Mouse (Mus musculus): ENCODE data around the gene H2al1k. TPM values are rescaled to one million over a fixed set of nuclear protein-coding genes. Genes with fewer than 3 reads are reported as not detected.
"Not testable (repeated sequence)": the region's sequence is repeated elsewhere in the genome, so short reads cannot be mapped to it uniquely, and the experiment has no call there.

The H2al1k gene
- total RNA-seq (2017) = not detected in 3 replicates

DNA sequence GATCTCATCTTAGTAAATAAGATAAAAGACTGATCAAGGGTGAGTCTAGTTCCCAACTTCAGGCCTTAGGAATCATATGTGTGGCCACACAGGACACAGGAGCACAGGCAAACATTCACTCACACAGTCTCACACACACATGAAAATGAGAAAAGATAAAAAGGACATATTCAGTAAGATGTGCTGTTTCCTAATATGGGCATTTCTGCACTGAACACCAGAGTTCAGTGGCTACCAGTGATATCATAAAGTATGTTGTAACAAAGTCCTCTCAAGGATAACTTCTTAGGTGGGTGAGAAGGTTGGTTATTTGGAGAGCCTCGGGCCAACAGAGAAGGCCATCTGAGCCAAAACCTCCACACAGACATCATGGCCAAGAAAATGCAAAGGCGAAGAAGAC is at the start of gene H2al1k:
Gene H2al1k, plus strand, starts transcription at position 301 of the 400 bp plus-strand sequence.
- not testable (repeated sequence) for ATAC-seq (replicated peaks; ENCODE audit: insufficient number of reproducible peaks, low FRiP score, low TSS enrichment, poor library complexity, severe bottlenecking)

DNA sequence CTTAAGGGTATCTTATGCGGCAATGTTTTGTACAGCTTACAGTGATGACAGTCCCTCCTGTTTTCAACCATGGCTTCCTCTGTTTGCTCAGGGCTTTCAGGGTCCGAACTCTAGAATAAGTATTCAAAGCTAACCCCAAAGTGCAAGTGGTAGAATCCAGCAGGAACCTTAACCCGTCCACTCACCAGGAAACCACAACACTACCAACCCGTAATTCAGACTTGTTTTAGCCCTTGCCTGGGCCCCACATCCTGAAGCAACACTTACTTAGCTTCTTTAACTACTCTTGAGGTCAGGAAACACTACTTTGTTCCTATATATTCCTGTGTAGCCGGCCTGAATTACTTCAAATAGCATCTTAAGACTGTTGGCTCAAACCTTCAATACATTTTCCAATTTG is 47.6 kb upstream of the H2al1k start:
- no peak for ATAC-seq (replicated peaks; ENCODE audit: insufficient number of reproducible peaks, low FRiP score, low TSS enrichment, poor library complexity, severe bottlenecking)

DNA sequence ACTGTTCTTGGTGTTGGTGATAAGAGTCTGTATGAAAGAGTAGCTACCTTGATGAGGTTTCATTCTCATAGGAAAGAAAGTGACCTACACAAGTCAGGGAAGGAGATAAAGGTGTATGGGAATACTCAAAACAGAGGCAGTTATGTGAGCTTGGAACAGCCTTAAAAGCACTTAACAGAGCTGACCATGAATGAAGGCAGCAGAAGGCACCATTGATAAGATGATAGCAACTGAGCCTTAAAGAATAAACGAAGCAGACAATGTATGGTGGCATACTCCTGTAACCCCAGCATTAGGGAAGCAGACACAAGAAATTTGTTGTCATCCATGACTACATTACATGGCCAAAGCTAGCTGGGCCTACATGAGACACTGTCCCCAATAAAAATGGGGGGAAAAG is 47.0 kb upstream of the H2al1k start:
- no peak for ATAC-seq (replicated peaks; ENCODE audit: insufficient number of reproducible peaks, low FRiP score, low TSS enrichment, poor library complexity, severe bottlenecking)

DNA sequence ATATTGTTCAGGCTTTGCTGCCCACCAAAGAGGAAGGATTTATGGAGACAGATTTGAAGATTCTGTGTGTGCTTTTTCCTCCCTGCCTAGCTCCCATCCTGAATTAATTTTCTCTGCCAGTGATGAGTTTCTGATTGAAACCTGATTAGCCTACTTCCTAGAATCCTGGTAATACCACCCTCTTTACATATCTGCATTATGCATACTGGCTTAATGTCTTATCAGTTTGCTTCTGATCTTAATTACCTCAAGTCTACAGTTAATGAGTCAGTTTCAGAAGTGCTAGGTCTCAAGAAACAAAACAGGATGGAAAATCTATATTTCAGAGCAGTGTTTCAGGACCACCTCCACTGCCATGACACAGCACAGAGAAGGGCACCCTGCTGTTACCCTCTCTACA is 34.0 kb upstream of the H2al1k start:
- not testable (repeated sequence) for ATAC-seq (replicated peaks; ENCODE audit: insufficient number of reproducible peaks, low FRiP score, low TSS enrichment, poor library complexity, severe bottlenecking)

DNA sequence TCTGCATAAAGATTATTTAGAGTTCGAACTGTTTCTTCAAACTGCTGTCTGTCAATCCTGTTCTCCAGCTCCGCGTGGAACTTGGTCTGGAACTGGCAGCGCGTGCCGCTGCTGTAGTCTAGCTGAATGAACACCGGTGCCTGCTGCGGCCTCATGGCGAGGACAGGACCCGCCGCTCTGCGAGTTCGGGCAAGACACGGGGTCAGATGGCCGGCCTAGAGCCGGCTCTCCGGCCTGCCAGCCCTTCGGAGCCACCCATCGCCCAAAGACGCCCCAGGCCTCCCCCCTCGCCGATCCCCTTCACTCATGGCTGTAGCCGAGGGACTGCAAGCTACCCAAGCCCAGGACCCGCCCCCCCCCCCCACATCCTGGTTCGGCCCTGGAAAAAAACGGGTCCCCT is 22.5 kb upstream of the H2al1k start:
- ATAC-seq (replicated peaks; ENCODE audit: insufficient number of reproducible peaks, low FRiP score, low TSS enrichment, poor library complexity, severe bottlenecking) = not testable (repeated sequence)

DNA sequence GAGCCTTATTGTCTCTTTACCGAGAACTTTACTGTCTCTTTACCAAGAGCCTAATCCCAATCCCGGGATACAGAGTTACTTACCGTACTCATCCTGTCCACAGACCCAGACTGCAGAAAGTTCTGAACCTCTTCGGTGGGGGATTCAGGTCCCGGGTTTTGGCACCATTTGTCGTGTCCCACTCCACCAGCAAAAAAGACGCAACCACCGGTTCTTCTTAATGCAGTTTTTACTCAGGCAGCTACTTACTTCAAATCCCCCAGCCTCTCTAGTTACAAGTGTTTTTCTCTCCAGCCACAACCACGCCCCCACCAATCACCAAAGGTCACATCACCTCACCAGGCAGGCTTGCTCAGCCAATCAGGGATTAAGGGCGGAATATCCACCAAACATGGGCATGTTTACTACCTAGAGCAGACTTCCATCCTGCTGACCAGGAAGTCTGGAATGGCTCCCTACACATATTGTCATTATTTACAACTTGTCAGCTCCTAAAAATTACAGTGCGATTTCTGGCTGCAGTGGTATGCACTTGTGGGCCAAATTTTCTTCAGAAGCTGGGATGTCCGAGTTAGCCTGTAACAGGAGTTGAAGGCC is 18.0 kb upstream of the H2al1k start:
- ATAC-seq (replicated peaks; ENCODE audit: insufficient number of reproducible peaks, low FRiP score, low TSS enrichment, poor library complexity, severe bottlenecking) = not testable (repeated sequence)

DNA sequence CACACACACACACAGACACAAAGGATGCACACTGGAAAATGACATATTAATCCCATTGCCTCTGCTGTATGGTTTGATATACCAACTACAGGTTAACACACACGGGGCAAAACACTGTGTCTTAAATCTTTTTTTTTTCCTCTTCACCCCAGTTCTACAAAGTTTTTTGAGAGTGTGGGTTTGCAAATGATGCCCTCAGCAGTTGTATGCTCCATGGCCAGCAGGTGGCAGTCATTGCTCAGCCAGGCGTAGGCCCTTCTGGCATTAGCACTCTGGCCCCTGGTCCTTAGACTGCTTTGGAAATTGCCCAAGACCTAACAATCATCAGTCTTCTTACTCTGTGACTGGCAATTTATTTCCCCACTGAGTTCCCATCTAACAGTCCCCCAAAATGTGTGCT is 17.4 kb upstream of the H2al1k start:
- not testable (repeated sequence) for ATAC-seq (replicated peaks; ENCODE audit: insufficient number of reproducible peaks, low FRiP score, low TSS enrichment, poor library complexity, severe bottlenecking)

DNA sequence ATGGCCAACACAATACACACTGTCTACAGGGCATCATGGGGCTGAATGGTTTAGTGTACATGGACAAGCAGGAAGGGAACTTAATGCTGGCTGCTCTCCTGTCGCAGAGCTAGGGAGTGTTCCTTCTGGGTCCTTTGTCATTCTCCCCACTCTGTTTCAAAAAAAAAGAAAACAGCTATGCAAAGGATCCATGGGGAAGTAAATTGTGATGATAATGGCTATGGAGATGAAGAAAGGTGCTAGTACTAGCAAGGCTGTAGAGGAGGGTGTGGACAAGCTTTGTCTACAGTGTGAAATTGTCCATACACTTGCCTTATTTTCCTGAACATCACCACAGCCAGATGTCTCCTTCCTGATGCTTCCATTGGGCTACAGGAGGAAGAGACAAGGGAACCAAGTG is 15.4 kb upstream of the H2al1k start:
- ATAC-seq (replicated peaks; ENCODE audit: insufficient number of reproducible peaks, low FRiP score, low TSS enrichment, poor library complexity, severe bottlenecking) = not testable (repeated sequence)

DNA sequence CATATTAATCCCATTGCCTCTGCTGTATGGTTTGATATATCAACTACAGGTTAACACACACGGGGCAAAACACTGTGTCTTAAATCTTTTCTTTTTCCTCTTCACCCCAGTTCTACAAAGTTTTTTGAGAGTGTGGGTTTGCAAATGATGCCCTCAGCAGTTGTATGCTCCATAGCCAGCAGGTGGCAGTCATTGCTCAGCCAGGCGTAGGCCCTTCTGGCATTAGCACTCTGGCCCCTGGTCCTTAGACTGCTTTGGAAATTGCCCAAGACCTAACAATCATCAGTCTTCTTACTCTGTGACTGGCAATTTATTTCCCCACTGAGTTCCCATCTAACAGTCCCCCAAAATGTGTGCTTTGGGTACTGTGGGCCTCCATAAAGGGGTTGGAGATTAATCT is 23.6 kb downstream of the H2al1k start:
- peak; percentile 75; the same call in 1 of the 2 replicates for ATAC-seq (replicated peaks; ENCODE audit: insufficient number of reproducible peaks, low FRiP score, low TSS enrichment, poor library complexity, severe bottlenecking)

DNA sequence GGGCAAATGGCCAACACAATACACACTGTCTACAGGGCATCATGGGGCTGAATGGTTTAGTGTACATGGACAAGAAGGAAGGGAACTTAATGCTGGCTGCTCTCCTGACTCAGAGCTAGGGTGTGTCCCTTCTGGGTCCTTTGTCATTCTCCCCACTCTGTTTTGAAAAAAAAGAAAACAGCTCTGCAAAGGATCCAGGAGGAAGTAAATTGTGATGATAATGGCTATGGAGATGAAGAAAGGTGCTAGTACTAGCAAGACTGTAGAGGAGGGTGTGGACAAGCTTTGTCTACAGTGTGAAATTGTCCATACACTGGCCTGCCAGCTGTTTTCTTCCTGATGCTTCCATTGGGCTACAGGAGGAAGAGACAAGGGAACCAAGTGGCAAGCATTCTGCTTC is 25.5 kb downstream of the H2al1k start:
- not testable (repeated sequence) for ATAC-seq (replicated peaks; ENCODE audit: insufficient number of reproducible peaks, low FRiP score, low TSS enrichment, poor library complexity, severe bottlenecking)

Other genes with a start within 250 kb of the H2al1k start
- not detected in 3 replicates for gene 4930402K13Rik, start 246.1 kb upstream of the H2al1k start, total RNA-seq (2017)
- 0.97 to 1.3 TPM in 2 of 3 replicates, not detected in the other for gene Lancl3, start 150.7 kb upstream of the H2al1k start, total RNA-seq (2017)
- gene Gm14862, start 93.7 kb upstream of the H2al1k start, total RNA-seq (2017) = 2.9 TPM in 1 of 3 replicates, not detected in the others
- 0.67 to 2.1 TPM (median 1.9 TPM) in 3 replicates for gene Xk, start 77.9 kb upstream of the H2al1k start, total RNA-seq (2017)
- gene H2al1m, start 66.9 kb upstream of the H2al1k start, total RNA-seq (2017) = not detected in 3 replicates
- gene Cybb, start 137.1 kb downstream of the H2al1k start, total RNA-seq (2017) = 809 to 1,358 TPM (median 1,349 TPM) in 3 replicates
- not detected in 3 replicates for gene H2al1o, start 221.8 kb downstream of the H2al1k start, total RNA-seq (2017)

Data from monocyte, adult 5-6 weeks (primary cell).